Mouse (Mus musculus): ENCODE data around the gene Rps27rt. TPM values are rescaled to one million over a fixed set of nuclear protein-coding genes. Genes with fewer than 3 reads are reported as not detected.

Rps27rt gene
- polyA plus RNA-seq, 1 experiment from 2014 or later: 232 TPM

- DNase-seq (ENCODE audit: low spot score): no peak
- 88% methylated on average over 6 of the region's 6 CpGs for WGBS
- H3K4me1 ChIP-seq: no peaks in the 10 kb centered on the region
- no peaks in the 10 kb centered on the region for H3K36me3 ChIP-seq (replicated peaks)
- H3K4me3 ChIP-seq: no peak overlapping the region
- H3K27me3 ChIP-seq (replicated peaks; ENCODE audit: low read depth, poor library complexity, severe bottlenecking): no peaks in the 10 kb centered on the region
- no peak overlapping the region for H3K27ac ChIP-seq (replicated peaks)
- peaks cover 4% of the 10 kb centered on the region; the same call in 1 of the 2 replicates for H3K9me3 ChIP-seq
These were observed 16.7 kb upstream of the Rps27rt start for GRCm38 (mm10) chr9:114999010-114999770.

- Histone ChIP-seq H3K27ac (replicated peaks) (no peak overlapping the region), H3K36me3 (replicated peaks) (no peaks in the 10 kb centered on the region), H3K4me3 (no peak overlapping the region), H3K27me3 (replicated peaks; ENCODE audit: low read depth, poor library complexity, severe bottlenecking) (no peaks in the 10 kb centered on the region), H3K4me1 (no peaks in the 10 kb centered on the region), H3K9me3 (peaks cover 4% of the 10 kb centered on the region; the same call in 1 of the 2 replicates)
- WGBS: 93% methylated on average over 6 of the region's 6 CpGs
- no peak for DNase-seq (ENCODE audit: low spot score)
These were observed 13.9 kb upstream of the Rps27rt start for GRCm38 (mm10) chr9:114996489-114996888.

- H3K36me3 ChIP-seq (replicated peaks): no peaks in the 10 kb centered on the region
- no peak overlapping the region for H3K27ac ChIP-seq (replicated peaks)
- H3K4me1 ChIP-seq: no peaks in the 10 kb centered on the region
- WGBS: 94% methylated on average over 4 of the region's 4 CpGs
- H3K4me3 ChIP-seq: no peak overlapping the region
- peaks cover 4% of the 10 kb centered on the region; the same call in 1 of the 2 replicates for H3K9me3 ChIP-seq
- no peaks in the 10 kb centered on the region for H3K27me3 ChIP-seq (replicated peaks; ENCODE audit: low read depth, poor library complexity, severe bottlenecking)
- no peak for DNase-seq (ENCODE audit: low spot score)
These were observed 13.2 kb upstream of the Rps27rt start for GRCm38 (mm10) chr9:114995716-114996115.

- 90% methylated on average over 4 of the region's 4 CpGs for WGBS
- no peak for DNase-seq (ENCODE audit: low spot score)
- Histone ChIP-seq H3K9me3 (peaks cover 2% of the 10 kb centered on the region; the same call in 1 of the 2 replicates), H3K27ac (replicated peaks) (no peak overlapping the region), H3K36me3 (replicated peaks) (no peaks in the 10 kb centered on the region), H3K4me3 (no peak overlapping the region), H3K27me3 (replicated peaks; ENCODE audit: low read depth, poor library complexity, severe bottlenecking) (no peaks in the 10 kb centered on the region), H3K4me1 (peaks cover 2% of the 10 kb centered on the region; the same call in 1 of the 2 replicates)
These were observed 12.7 kb upstream of the Rps27rt start for GRCm38 (mm10) chr9:114995250-114995649.

GRCm38 (mm10) chr9:114992528-114992927, 10.0 kb upstream of the Rps27rt start:
- H3K4me3 ChIP-seq: no peak overlapping the region
- no peaks in the 10 kb centered on the region for H3K27me3 ChIP-seq (replicated peaks; ENCODE audit: low read depth, poor library complexity, severe bottlenecking)
- WGBS: 84% methylated on average over 2 of the region's 2 CpGs
- H3K4me1 ChIP-seq: peaks cover 3% of the 10 kb centered on the region; the same call in 1 of the 2 replicates
- no peak overlapping the region for H3K27ac ChIP-seq (replicated peaks)
- H3K9me3 ChIP-seq: no peaks in the 10 kb centered on the region; the same call in 1 of the 2 replicates
- no peaks in the 10 kb centered on the region for H3K36me3 ChIP-seq (replicated peaks)
- no peak for DNase-seq (ENCODE audit: low spot score)

- H3K27ac ChIP-seq (replicated peaks): no peak overlapping the region
- 86% methylated on average over 10 of the region's 10 CpGs for WGBS
These were observed 7.9 kb upstream of the Rps27rt start for GRCm38 (mm10) chr9:114990421-114990820.

GRCm38 (mm10) chr9:114988610-114989327, 6.2 kb upstream of the Rps27rt start:
- no peaks in the 10 kb centered on the region for H3K36me3 ChIP-seq (replicated peaks)
- no peak overlapping the region for H3K27ac ChIP-seq (replicated peaks)
- H3K9me3 ChIP-seq: peaks cover 5% of the 10 kb centered on the region; the same call in 1 of the 2 replicates
- no peak overlapping the region for H3K4me3 ChIP-seq
- DNase-seq (ENCODE audit: low spot score): no peak
- peaks cover 3% of the 10 kb centered on the region; the same call in 1 of the 2 replicates for H3K4me1 ChIP-seq
- 86% methylated on average over 6 of the region's 6 CpGs for WGBS
- no peaks in the 10 kb centered on the region for H3K27me3 ChIP-seq (replicated peaks; ENCODE audit: low read depth, poor library complexity, severe bottlenecking)

More at GRCm38 (mm10) chr9:114990421-114990820, 7.9 kb upstream of the Rps27rt start:
- DNase-seq (ENCODE audit: low spot score): no peak
- no peaks in the 10 kb centered on the region; the same call in 1 of the 2 replicates for H3K9me3 ChIP-seq
- H3K27me3 ChIP-seq (replicated peaks; ENCODE audit: low read depth, poor library complexity, severe bottlenecking): no peaks in the 10 kb centered on the region
- H3K4me1 ChIP-seq: peaks cover 3% of the 10 kb centered on the region; the same call in 1 of the 2 replicates
- H3K36me3 ChIP-seq (replicated peaks): no peaks in the 10 kb centered on the region
- H3K4me3 ChIP-seq: no peak overlapping the region

GRCm38 (mm10) chr9:114988029-114988428, 5.5 kb upstream of the Rps27rt start:
- H3K27ac ChIP-seq (replicated peaks): no peak overlapping the region
- no peak for DNase-seq (ENCODE audit: low spot score)
- H3K4me1 ChIP-seq: peaks cover 3% of the 10 kb centered on the region; the same call in 1 of the 2 replicates
- no peaks in the 10 kb centered on the region for H3K36me3 ChIP-seq (replicated peaks)
- WGBS: 94% methylated on average over 3 of the region's 3 CpGs
- no peak overlapping the region for H3K4me3 ChIP-seq
- no peaks in the 10 kb centered on the region for H3K27me3 ChIP-seq (replicated peaks; ENCODE audit: low read depth, poor library complexity, severe bottlenecking)
- H3K9me3 ChIP-seq: peaks cover 5% of the 10 kb centered on the region; the same call in 1 of the 2 replicates

GRCm38 (mm10) chr9:114986361-114986760, 3.8 kb upstream of the Rps27rt start:
- H3K27me3 ChIP-seq (replicated peaks; ENCODE audit: low read depth, poor library complexity, severe bottlenecking): no peaks in the 10 kb centered on the region
- WGBS: 84% methylated on average over 5 of the region's 5 CpGs
- peaks cover 3% of the 10 kb centered on the region; the same call in 1 of the 2 replicates for H3K4me1 ChIP-seq
- peaks cover 5% of the 10 kb centered on the region; the same call in 1 of the 2 replicates for H3K9me3 ChIP-seq
- no peak overlapping the region for H3K27ac ChIP-seq (replicated peaks)
- H3K4me3 ChIP-seq: no peak overlapping the region
- no peaks in the 10 kb centered on the region for H3K36me3 ChIP-seq (replicated peaks)
- DNase-seq (ENCODE audit: low spot score): no peak

- H3K27me3 ChIP-seq (replicated peaks; ENCODE audit: low read depth, poor library complexity, severe bottlenecking): peaks cover 3% of the 10 kb centered on the region
- H3K9me3 ChIP-seq: peaks cover 5% of the 10 kb centered on the region; the same call in 1 of the 2 replicates
- no peaks in the 10 kb centered on the region for H3K36me3 ChIP-seq (replicated peaks)
- DNase-seq (ENCODE audit: low spot score): no peak
- WGBS: 92% methylated on average over 5 of the region's 5 CpGs
- H3K27ac ChIP-seq (replicated peaks): no peak overlapping the region
- peaks cover 3% of the 10 kb centered on the region; the same call in 1 of the 2 replicates for H3K4me1 ChIP-seq
- no peak overlapping the region for H3K4me3 ChIP-seq
These were observed 3.2 kb upstream of the Rps27rt start for GRCm38 (mm10) chr9:114985741-114986140.

GRCm38 (mm10) chr9:114979969-114980368, 2.6 kb downstream of the Rps27rt start:
- Histone ChIP-seq H3K9me3 (peaks cover 5% of the 10 kb centered on the region; the same call in 1 of the 2 replicates), H3K4me3 (no peak overlapping the region), H3K36me3 (replicated peaks) (no peaks in the 10 kb centered on the region), H3K4me1 (peaks cover 22% of the 10 kb centered on the region), H3K27me3 (replicated peaks; ENCODE audit: low read depth, poor library complexity, severe bottlenecking) (peaks cover 48% of the 10 kb centered on the region), H3K27ac (replicated peaks) (no peak overlapping the region)
- no peak for DNase-seq (ENCODE audit: low spot score)
- whole genome bisulfite sequencing: 70% methylated on average over 6 of the region's 6 CpGs

- Histone ChIP-seq H3K9me3 (no peaks in the 10 kb centered on the region), H3K27me3 (replicated peaks; ENCODE audit: low read depth, poor library complexity, severe bottlenecking) (peaks cover 48% of the 10 kb centered on the region), H3K4me3 (peak within 1 kb of the TSS; percentile 88), H3K36me3 (replicated peaks) (no peaks in the 10 kb centered on the region), H3K27ac (replicated peaks) (peak within 1 kb of the TSS; percentile 90), H3K4me1 (peaks cover 22% of the 10 kb centered on the region)
- 1% methylated on average over 82 of the region's 86 CpGs for WGBS
- peak; percentile 85 for DNase-seq (ENCODE audit: low spot score)
These were observed 4.0 kb downstream of the Rps27rt start, which contains the start of gene Osbpl10 for GRCm38 (mm10) chr9:114978281-114979111. Gene Osbpl10 (plus strand): TSS chr9:114978569.

Data from embryonic facial prominence, embryonic 10.5 days (tissue).